Mouse (Mus musculus): ENCODE results near the gene Zfp362. TPM values are rescaled to one million over a fixed set of nuclear protein-coding genes. Genes with fewer than 3 reads are reported as not detected.

The Zfp362 gene
- polyA plus RNA-seq, 1 experiment: 9.9 TPM

DNA sequence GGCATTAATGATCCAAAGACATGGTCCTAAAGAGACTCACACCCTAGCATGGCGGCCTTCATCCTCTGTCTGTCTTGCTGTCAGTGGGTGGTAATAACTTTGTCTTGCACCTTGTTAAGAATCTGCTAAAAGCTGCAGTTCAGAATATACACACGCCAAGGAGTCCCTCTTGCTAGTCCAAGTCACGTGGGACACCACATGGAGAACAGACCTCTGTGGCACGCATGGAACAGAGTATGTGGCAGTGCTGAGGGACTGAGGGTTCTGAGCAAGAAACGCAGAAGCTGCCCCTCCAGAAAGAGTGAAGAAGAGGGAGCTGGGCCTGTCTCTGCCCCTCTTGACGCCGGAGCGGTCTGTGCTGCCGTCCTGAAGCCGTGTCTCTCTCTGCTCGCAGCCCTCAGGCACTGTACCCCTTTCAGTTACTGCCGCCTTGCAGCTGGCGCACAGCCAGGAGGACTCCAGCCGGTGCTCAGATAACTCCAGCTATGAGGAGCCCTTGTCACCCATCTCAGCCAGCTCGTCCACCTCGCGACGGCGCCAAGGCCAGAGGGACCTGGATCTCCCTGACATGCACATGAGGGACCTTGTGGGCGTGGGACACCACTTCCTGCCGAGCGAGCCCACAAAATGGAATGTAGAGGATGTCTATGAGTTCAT, 58.1 kb downstream of the Zfp362 start:
- peaks cover 37% of the 10 kb centered on the region for H3K79me2 ChIP-seq (ENCODE audit: control insufficient read depth, insufficient read depth)
- H3K4me3 ChIP-seq (ENCODE audit: insufficient read depth, poor library complexity, severe bottlenecking): no peak overlapping the region
- peaks cover 12% of the 10 kb centered on the region for H3K79me3 ChIP-seq (ENCODE audit: low read depth)
- no peaks in the 10 kb centered on the region for H3K27me3 ChIP-seq (ENCODE audit: control insufficient read depth, insufficient read depth, insufficient read length)
- TF ChIP-seq CTCF (IDR thresholded peaks at IDR 0.05; ENCODE audit: control insufficient read depth, insufficient read depth, insufficient read length) (no peak), CEBPB (IDR thresholded peaks at IDR 0.05; ENCODE audit: low read depth) (no peak), MAX (IDR thresholded peaks at IDR 0.05) (no peak), MYOG (IDR thresholded peaks at IDR 0.05; ENCODE audit: control insufficient read depth, extremely low read depth, insufficient read length) (no peak), FOSL1 (IDR thresholded peaks at IDR 0.05; ENCODE audit: insufficient read depth, low read length, poor library complexity, severe bottlenecking) (no peak)
- peaks cover 92% of the 10 kb centered on the region for H3K36me3 ChIP-seq (ENCODE audit: control insufficient read depth, insufficient read depth)
- no peak overlapping the region for H3ac ChIP-seq (ENCODE audit: control insufficient read depth, insufficient read length, low read depth)

DNA sequence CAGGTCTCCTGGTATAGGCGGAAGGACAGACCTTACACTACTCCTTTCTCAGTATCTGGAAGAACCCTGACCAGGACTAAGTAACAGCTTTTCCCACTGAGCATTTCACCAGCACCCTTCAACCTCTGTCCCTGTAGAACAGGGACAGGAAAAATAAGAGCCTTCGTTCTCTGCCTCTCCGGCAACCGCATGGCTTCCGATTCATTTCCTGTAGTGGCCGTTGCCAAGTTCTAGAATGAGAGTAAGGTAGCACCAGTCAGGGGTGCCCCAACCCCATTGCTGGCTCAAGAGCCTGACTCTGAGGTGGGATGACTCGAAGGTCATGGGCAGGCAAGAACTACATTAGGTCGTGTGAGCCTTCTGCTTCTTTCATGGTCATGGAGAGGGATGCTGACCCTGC, 60.7 kb downstream of the Zfp362 start:
- Histone ChIP-seq H3ac (ENCODE audit: control insufficient read depth, insufficient read length, low read depth) (no peak overlapping the region), H3K27me3 (ENCODE audit: control insufficient read depth, insufficient read depth, insufficient read length) (no peaks in the 10 kb centered on the region), H3K4me3 (ENCODE audit: insufficient read depth, poor library complexity, severe bottlenecking) (no peak overlapping the region), H3K79me3 (ENCODE audit: low read depth) (peaks cover 38% of the 10 kb centered on the region), H3K36me3 (ENCODE audit: control insufficient read depth, insufficient read depth) (peaks cover 83% of the 10 kb centered on the region), H3K79me2 (ENCODE audit: control insufficient read depth, insufficient read depth) (peaks cover 63% of the 10 kb centered on the region)
- TF ChIP-seq CTCF (IDR thresholded peaks at IDR 0.05; ENCODE audit: control insufficient read depth, insufficient read depth, insufficient read length): no peak
- TF ChIP-seq MYOD1 (IDR thresholded peaks at IDR 0.05; ENCODE audit: control insufficient read depth, insufficient read length, low read depth): no peak
- no peak for TF ChIP-seq MYOG (IDR thresholded peaks at IDR 0.05; ENCODE audit: control insufficient read depth, extremely low read depth, insufficient read length)
- TF ChIP-seq CEBPB (IDR thresholded peaks at IDR 0.05; ENCODE audit: low read depth): no peak
- no peak for TF ChIP-seq USF1 (IDR thresholded peaks at IDR 0.05; ENCODE audit: low read depth)
- no peak for TF ChIP-seq MAX (IDR thresholded peaks at IDR 0.05)
- TF ChIP-seq FOSL1 (IDR thresholded peaks at IDR 0.05; ENCODE audit: insufficient read depth, low read length, poor library complexity, severe bottlenecking): no peak

DNA sequence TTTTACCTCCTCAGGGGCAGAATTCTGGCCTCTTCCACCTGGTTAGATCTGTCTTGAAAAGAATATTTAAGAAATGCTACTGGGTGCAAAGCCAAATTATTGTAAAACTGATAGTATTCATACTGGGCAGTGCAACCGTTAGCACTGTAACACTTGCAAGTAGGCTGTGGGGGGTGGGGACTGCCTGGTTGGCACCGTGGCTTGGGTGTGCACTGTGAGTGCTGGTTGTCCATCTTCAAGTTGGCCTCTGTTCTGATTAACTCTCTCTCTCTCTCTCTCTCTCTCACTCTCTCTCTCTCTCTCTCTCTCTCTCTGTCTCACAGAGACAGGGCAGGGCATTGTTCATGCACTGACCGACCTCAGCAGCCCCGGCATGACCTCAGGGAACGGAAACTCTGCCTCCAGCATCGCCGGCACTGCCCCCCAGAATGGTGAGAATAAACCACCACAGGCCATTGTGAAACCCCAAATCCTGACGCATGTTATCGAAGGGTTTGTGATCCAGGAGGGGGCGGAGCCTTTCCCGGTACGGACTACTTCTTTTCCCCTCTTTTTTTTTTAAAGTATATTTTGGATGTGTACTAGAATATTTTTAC, 62.7 kb downstream of the Zfp362 start:
- Histone ChIP-seq H3K79me3 (ENCODE audit: low read depth) (peaks cover 58% of the 10 kb centered on the region), H3K79me2 (ENCODE audit: control insufficient read depth, insufficient read depth) (peaks cover 83% of the 10 kb centered on the region), H3K27me3 (ENCODE audit: control insufficient read depth, insufficient read depth, insufficient read length) (no peaks in the 10 kb centered on the region), H3K4me3 (ENCODE audit: insufficient read depth, poor library complexity, severe bottlenecking) (no peak overlapping the region), H3K36me3 (ENCODE audit: control insufficient read depth, insufficient read depth) (peaks cover 78% of the 10 kb centered on the region), H3ac (ENCODE audit: control insufficient read depth, insufficient read length, low read depth) (no peak overlapping the region)
- TF ChIP-seq FOSL1 (IDR thresholded peaks at IDR 0.05; ENCODE audit: insufficient read depth, low read length, poor library complexity, severe bottlenecking) (no peak), MAX (IDR thresholded peaks at IDR 0.05) (no peak)

DNA sequence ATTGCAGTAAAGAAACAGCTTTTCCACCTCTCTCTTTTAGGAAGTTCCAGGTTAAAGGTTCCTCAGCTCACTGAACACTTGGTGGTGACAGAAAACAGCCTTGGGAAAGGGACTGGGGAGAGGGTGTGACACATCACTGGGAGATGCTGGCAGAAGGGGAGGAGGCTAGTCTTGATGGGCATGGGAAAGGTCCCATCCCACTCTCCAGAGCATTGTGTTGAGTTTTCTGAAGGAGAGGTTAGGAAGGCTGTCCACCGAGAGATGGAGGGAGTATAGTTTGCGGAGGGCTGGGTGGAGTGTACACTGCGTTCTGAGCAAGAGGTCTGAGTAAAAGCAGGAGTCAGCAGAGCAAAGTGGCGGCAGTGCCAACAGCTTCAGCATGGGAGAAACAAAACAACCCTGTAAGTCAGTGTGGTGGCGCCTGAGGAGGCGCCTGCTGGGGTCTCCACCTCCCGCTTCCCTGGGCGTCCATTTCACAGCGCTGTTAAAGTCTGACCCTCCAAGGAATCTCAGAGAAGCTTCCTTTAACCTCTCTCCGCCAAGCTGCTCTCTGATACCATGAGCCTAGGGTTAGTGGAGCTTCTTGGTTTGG, 63.4 kb downstream of the Zfp362 start:
- Histone ChIP-seq H3K4me3 (ENCODE audit: insufficient read depth, poor library complexity, severe bottlenecking) (no peak overlapping the region), H3K27me3 (ENCODE audit: control insufficient read depth, insufficient read depth, insufficient read length) (no peaks in the 10 kb centered on the region), H3K36me3 (ENCODE audit: control insufficient read depth, insufficient read depth) (peaks cover 74% of the 10 kb centered on the region), H3K79me3 (ENCODE audit: low read depth) (peaks cover 63% of the 10 kb centered on the region), H3K79me2 (ENCODE audit: control insufficient read depth, insufficient read depth) (peaks cover 90% of the 10 kb centered on the region), H3ac (ENCODE audit: control insufficient read depth, insufficient read length, low read depth) (no peak overlapping the region)
- TF ChIP-seq FOSL1 (IDR thresholded peaks at IDR 0.05; ENCODE audit: insufficient read depth, low read length, poor library complexity, severe bottlenecking) (no peak), CEBPB (IDR thresholded peaks at IDR 0.05; ENCODE audit: low read depth) (no peak), USF1 (IDR thresholded peaks at IDR 0.05; ENCODE audit: low read depth) (no peak)

DNA sequence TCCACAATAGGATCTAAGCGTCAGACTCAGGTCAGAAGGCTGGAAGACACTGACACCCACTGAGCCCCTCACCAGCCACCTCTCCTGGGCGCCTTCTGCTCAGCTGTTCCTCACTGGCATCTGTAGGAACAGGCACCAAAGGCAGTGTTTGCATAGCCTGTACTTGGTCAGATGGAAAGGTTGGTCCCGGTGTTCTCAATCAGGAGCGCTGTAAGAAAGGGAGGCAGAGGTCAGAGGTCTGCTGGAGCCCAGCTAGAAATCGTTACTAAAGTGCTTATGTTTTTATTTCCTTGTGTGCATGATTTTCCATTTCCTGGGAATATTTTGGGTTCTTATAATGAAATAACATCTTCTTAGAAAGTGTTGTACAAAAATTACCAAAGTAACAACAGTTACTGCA, 63.9 kb downstream of the Zfp362 start:
- no peak overlapping the region for H3ac ChIP-seq (ENCODE audit: control insufficient read depth, insufficient read length, low read depth)
- no peaks in the 10 kb centered on the region for H3K27me3 ChIP-seq (ENCODE audit: control insufficient read depth, insufficient read depth, insufficient read length)
- H3K79me2 ChIP-seq (ENCODE audit: control insufficient read depth, insufficient read depth): peaks cover 95% of the 10 kb centered on the region
- H3K79me3 ChIP-seq (ENCODE audit: low read depth): peaks cover 69% of the 10 kb centered on the region
- TF ChIP-seq MYOD1 (IDR thresholded peaks at IDR 0.05; ENCODE audit: control insufficient read depth, insufficient read length, low read depth) (no peak), MAX (IDR thresholded peaks at IDR 0.05) (no peak), CTCF (IDR thresholded peaks at IDR 0.05; ENCODE audit: control insufficient read depth, insufficient read depth, insufficient read length) (no peak), MYOG (IDR thresholded peaks at IDR 0.05; ENCODE audit: control insufficient read depth, extremely low read depth, insufficient read length) (no peak)
- peaks cover 69% of the 10 kb centered on the region for H3K36me3 ChIP-seq (ENCODE audit: control insufficient read depth, insufficient read depth)
- H3K4me3 ChIP-seq (ENCODE audit: insufficient read depth, poor library complexity, severe bottlenecking): no peak overlapping the region

DNA sequence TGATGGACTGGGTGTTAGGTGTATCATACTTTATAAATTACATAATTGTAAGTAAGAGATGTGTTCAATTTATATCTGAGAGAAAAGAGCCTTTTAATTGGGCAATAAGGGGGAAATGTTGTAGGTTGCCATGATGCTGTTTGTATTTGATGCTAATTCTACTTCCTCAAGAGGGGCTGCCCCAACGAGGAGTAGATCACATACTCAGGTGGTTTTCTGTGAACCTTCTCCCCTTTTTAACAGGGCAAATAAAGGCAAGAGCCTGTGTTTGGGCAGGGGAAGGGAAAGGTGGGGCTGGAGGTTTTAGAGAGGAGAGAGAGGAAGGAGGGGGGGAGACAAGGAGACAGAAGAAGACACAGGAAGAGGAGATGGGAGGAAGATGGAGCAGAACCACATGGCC, 65.0 kb downstream of the Zfp362 start:
- Histone ChIP-seq H3ac (ENCODE audit: control insufficient read depth, insufficient read length, low read depth) (no peak overlapping the region), H3K79me3 (ENCODE audit: low read depth) (peaks cover 79% of the 10 kb centered on the region), H3K4me3 (ENCODE audit: insufficient read depth, poor library complexity, severe bottlenecking) (no peak overlapping the region), H3K36me3 (ENCODE audit: control insufficient read depth, insufficient read depth) (peaks cover 65% of the 10 kb centered on the region), H3K79me2 (ENCODE audit: control insufficient read depth, insufficient read depth) (peaks cover 99% of the 10 kb centered on the region), H3K27me3 (ENCODE audit: control insufficient read depth, insufficient read depth, insufficient read length) (no peaks in the 10 kb centered on the region)
- TF ChIP-seq CEBPB (IDR thresholded peaks at IDR 0.05; ENCODE audit: low read depth) (no peak), MYOG (IDR thresholded peaks at IDR 0.05; ENCODE audit: control insufficient read depth, extremely low read depth, insufficient read length) (no peak), FOSL1 (IDR thresholded peaks at IDR 0.05; ENCODE audit: insufficient read depth, low read length, poor library complexity, severe bottlenecking) (no peak), MAX (IDR thresholded peaks at IDR 0.05) (no peak), USF1 (IDR thresholded peaks at IDR 0.05; ENCODE audit: low read depth) (no peak), CTCF (IDR thresholded peaks at IDR 0.05; ENCODE audit: control insufficient read depth, insufficient read depth, insufficient read length) (no peak), MYOD1 (IDR thresholded peaks at IDR 0.05; ENCODE audit: control insufficient read depth, insufficient read length, low read depth) (no peak)

All from C2C12 (cell line).